In the genomic region with DNA sequence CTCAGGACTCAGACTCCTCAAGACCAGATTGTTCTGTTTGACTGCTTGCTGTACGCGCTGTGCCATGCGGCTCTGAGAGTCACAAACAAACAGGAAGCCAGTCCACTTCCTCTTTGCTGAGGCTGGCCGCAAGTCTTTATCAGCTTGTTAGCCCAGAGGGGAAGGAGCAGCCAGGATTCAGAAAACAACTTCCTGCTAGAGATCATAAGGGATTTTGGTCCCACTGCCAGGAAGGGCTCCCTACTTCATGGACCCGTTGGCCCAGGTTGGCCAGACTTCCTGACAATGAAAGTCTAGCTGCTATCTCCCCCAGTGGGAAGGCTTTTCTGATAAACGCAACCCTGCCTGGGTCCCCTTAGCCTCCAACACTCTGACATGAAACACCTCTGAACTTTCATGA, we compare ENCODE assay signal across 8 mouse cellular contexts. TPM values are rescaled to one million over a fixed set of nuclear protein-coding genes. Genes with fewer than 3 reads are reported as not detected.
DNase-seq lines count a peak whose midpoint lies in the region; ATAC-seq and TF ChIP-seq lines count a peak whose summit lies in the region.

No protein-coding gene starts in this region.

- no peaks in the 10 kb centered on the region for H3K27me3 ChIP-seq in lung, postnatal 0 days (replicated peaks; ENCODE audit: insufficient read depth, low read length)
- H3K27me3 ChIP-seq in stomach, postnatal 0 days (ENCODE audit: control insufficient read depth, insufficient read depth, low read length) = no peaks in the 10 kb centered on the region

- no peak overlapping the region; the same call in 1 of the 2 replicates for H3K4me2 ChIP-seq in lung, postnatal 0 days (replicated peaks; ENCODE audit: low read depth, low read length)
- H3K4me2 ChIP-seq in stomach, postnatal 0 days (replicated peaks; ENCODE audit: low read depth) = no peak overlapping the region

- no peak for TF ChIP-seq CTCF in lung, postnatal 0 days (IDR thresholded peaks at IDR 0.05)
- no peak for TF ChIP-seq CTCF in stomach, postnatal 0 days (IDR thresholded peaks at IDR 0.05; ENCODE audit: low read depth)

- H3K9me3 ChIP-seq in lung, postnatal 0 days (ENCODE audit: low read length) = no peaks in the 10 kb centered on the region
- H3K9me3 ChIP-seq in stomach, postnatal 0 days (ENCODE audit: control insufficient read depth, low read length) = no peaks in the 10 kb centered on the region

- DNase-seq in right cerebral cortex, postnatal 10 days (ENCODE audit: low spot score in 2 of 2) = peak; percentile 45 to 48
- DNase-seq in right cerebral cortex, adult 2 months (ENCODE audit: low spot score in 2 of 2) = no peak
- peak; percentile 98 for DNase-seq in heart, adult 11 months
- peak; percentile 38 to 52 for DNase-seq in kidney, adult 8-10 months
- DNase-seq in lung, postnatal 0 days (ENCODE audit: low spot score) = peak; percentile 85
- DNase-seq in stomach, postnatal 0 days (ENCODE audit: low spot score) = peak; percentile 53
- no peak for DNase-seq in cerebellum, postnatal 4 days (ENCODE audit: low spot score in 2 of 2)

- 34% methylated on average over 6 of the region's 6 CpGs for WGBS in lung, postnatal 0 days
- 59% methylated on average over 6 of the region's 6 CpGs for WGBS in stomach, postnatal 0 days

- no peak overlapping the region for H3K9ac ChIP-seq in lung, postnatal 0 days (replicated peaks; ENCODE audit: low read depth)
- H3K9ac ChIP-seq in stomach, postnatal 0 days (ENCODE audit: low read length) = no peak overlapping the region

- peak; percentile 66 for TF ChIP-seq EP300 in lung, postnatal 0 days (IDR thresholded peaks at IDR 0.05)
- no peak for TF ChIP-seq EP300 in stomach, postnatal 0 days (optimal IDR thresholded peaks at IDR 0.05)

- ATAC-seq in lung, postnatal 0 days = peak; percentile 76
- ATAC-seq in stomach, postnatal 0 days (ENCODE audit: low FRiP score, low TSS enrichment) = peak; percentile 76
- ATAC-seq in frontal cortex, adult (ENCODE audit: low TSS enrichment) = no peak

- peaks cover 6% of the 10 kb centered on the region; the same call in 1 of the 2 replicates for H3K4me1 ChIP-seq in lung, postnatal 0 days (ENCODE audit: insufficient read depth, low read depth, low read length)
- H3K4me1 ChIP-seq in stomach, postnatal 0 days (replicated peaks; ENCODE audit: control insufficient read depth, insufficient read depth) = 0 out of 2 replicates have a peak, but pooled peaks cover 5% of the 10 kb centered on the region

- H3K36me3 ChIP-seq in lung, postnatal 0 days (ENCODE audit: insufficient read depth, low read length) = no peaks in the 10 kb centered on the region
- no peaks in the 10 kb centered on the region for H3K36me3 ChIP-seq in stomach, postnatal 0 days (ENCODE audit: control insufficient read depth, insufficient read depth, low read length)

- H3K27ac ChIP-seq in lung, postnatal 0 days (ENCODE audit: low read length) = peak overlapping the region; percentile 76
- H3K27ac ChIP-seq in stomach, postnatal 0 days (replicated peaks) = peak overlapping the region; percentile 76

- H3K4me3 ChIP-seq in lung, postnatal 0 days (ENCODE audit: low read depth, low read length) = no peak overlapping the region
- H3K4me3 ChIP-seq in stomach, postnatal 0 days (ENCODE audit: low read depth, low read length) = no peak overlapping the region

RNA-seq across cellular contexts. Expression of a gene that starts 21.8 kb away (rescaled TPM):
- 94.7 and 95.1 TPM in 2 replicates for polyA plus RNA-seq in lung, postnatal 0 days (2015; fragmentation: Nextera tagmentation; extraction: Ambion mirVana)
- polyA plus RNA-seq in stomach, postnatal 0 days (2015; fragmentation: Nextera tagmentation; extraction: Ambion mirVana) = 190 and 202 TPM in 2 replicates

RNA-seq across cellular contexts. Expression of a gene that starts 24.0 kb away (rescaled TPM):
- 18.5 and 19.6 TPM in 2 replicates for polyA plus RNA-seq in lung, postnatal 0 days (2015; fragmentation: Nextera tagmentation; extraction: Ambion mirVana)
- 10.0 and 10.2 TPM in 2 replicates for polyA plus RNA-seq in stomach, postnatal 0 days (2015; fragmentation: Nextera tagmentation; extraction: Ambion mirVana)

RNA-seq across cellular contexts. Expression of a gene that starts 34.9 kb away (rescaled TPM):
- 0.42 and 0.61 TPM in 2 replicates for polyA plus RNA-seq in lung, postnatal 0 days (2015; fragmentation: Nextera tagmentation; extraction: Ambion mirVana)
- 0.36 and 0.46 TPM in 2 replicates for polyA plus RNA-seq in stomach, postnatal 0 days (2015; fragmentation: Nextera tagmentation; extraction: Ambion mirVana)

Comparison
In these comparisons a context has a peak if more than half of its experiments do, and no peak if none do; other contexts are left out.
1. DNase-seq: peak in right cerebral cortex, postnatal 10 days (2 of 2), heart, adult 11 months (single experiment), kidney, adult 8-10 months (2 of 2), lung, postnatal 0 days (single experiment) and stomach, postnatal 0 days (single experiment); none in right cerebral cortex, adult 2 months (0 of 2) and cerebellum, postnatal 4 days (0 of 2).